Mouse (Mus musculus) c-Kit-negative CD71-positive TER-119-positive erythroid progenitor cells, embryonic 14.5 days (primary cell): Measurements from ENCODE around the gene Wdr83os.

Experiments used
- DNase-seq: peaks from one replicate; pipeline ENCODE4 v3.0.0-alpha.2; 2013; ENCODE audit warnings: low read depth, low spot score

Gene Wdr83os

DNA sequence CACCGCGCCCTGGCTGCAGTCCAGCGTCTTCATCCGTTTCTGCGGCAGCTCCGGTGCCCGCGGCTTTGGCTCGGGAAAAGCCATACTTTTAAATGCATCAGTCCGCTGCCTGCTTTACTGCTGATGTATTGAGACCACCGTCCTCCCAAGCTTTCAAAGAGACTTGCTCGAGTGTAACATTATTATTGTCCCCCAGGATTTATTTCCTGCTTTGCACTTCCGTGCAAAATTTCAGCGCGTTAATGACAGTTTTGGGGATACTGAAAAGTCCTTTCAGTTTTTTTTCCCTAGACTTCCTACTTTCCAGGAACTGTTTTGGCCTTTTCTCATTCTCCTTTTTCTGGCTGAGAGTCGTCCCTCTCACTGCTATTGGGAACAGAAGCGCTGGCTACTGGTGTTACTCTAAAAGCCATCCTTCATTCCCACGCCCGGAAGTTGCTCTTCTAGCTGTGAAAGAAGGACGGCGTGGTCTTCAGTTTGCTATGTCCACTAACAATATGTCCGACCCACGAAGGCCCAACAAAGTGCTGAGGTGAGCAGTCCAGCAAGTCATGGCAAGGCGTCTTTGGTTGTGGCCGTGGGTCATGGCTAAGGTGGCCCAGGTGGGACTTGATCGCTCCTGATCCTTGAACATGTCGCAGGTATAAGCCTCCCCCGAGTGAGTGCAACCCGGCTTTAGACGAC lies at the start of gene Wdr83os:
Gene Wdr83os, plus strand, starts transcription at position 209 of the 684 bp plus-strand sequence.
- DNase-seq, result peak; percentile 69

DNA sequence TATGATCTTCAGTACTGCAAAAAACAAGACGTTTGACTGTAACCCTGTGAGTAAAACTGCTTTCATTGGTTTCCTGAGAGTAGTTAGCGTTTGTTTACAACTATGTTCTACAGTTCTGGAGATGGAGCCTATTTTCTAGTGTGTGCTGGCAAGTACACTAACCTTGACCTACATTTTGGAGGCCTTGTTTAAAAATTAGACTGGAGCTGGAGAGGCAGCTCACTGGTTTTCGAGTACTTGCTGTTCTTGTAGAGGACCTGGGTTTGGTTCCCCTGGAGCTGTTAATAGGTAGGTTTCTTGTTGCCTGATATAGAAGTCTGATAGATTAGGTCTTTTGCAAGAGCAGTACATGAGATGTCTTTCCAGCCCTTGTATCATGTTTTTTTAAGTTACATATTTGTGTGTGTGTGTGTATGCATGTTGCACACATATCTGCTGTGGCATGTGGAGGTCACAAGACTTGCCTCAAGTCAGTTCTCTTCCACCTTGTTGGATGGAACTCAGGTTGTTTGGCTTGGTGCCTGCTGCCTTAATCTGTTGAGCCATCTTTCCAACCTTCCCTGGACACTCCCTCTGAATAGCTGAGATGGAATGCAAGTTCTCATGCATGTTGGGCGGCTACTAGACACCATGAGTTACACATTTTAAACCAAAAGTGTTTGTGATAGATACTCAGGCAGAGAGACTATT lies 47.8 kb upstream of the Wdr83os start:
- no peak for DNase-seq

- DNase-seq, result no peak
Measured at GRCm38 (mm10) chr8:85033867-85034266, 46.7 kb upstream of the Wdr83os start.

- DNase-seq, result peak; percentile 54
Measured at GRCm38 (mm10) chr8:85034764-85035163, 45.8 kb upstream of the Wdr83os start.

GRCm38 (mm10) chr8:85035165-85035727 lies 45.3 kb upstream of the Wdr83os start:
- peak; percentile 22 for DNase-seq

GRCm38 (mm10) chr8:85035728-85036310 lies 44.7 kb upstream of the Wdr83os start:
- DNase-seq, result peak; percentile 19

GRCm38 (mm10) chr8:85036381-85036717 lies 44.2 kb upstream of the Wdr83os start:
- no peak for DNase-seq

DNA sequence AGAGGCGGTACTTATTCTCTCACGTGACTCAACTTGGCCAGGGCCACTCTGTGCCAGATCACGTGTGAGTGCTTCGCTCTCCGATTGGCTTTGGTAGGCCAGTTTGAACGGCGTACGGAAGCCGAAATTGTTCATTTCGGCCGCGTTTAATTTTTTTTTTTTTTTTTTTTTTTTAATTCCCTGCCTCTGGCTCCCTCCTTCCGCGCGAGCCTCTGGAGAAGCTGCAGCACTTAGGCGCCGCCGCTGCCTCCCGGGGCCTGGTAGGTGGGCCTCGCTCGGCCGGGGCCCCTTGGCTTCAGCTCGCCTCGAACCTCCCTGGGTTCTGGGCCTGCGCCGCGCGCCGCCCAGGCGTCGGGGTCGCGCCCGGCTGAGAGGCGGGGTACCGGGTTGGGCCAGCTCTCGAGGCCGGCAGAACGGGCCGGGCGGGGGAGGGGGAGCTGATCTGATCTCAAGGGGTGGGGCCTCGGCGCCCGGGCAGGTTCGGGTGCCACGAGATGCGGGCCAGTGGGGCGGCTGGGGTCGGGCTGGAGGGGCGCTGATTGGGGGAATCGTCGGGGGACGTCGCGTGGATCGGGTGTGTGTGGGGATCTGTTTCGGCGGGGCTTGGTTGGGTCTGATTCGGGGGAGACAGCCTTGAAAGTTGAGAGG lies 43.7 kb upstream of the Wdr83os start, which contains the start of gene Tnpo2:
Gene Tnpo2, plus strand, starts transcription at position 198 of the 648 bp plus-strand sequence.
- peak; percentile 92 for DNase-seq

GRCm38 (mm10) chr8:85037366-85037680 lies 43.2 kb upstream of the Wdr83os start:
- DNase-seq, result no peak

- peak; percentile 47 for DNase-seq
Measured at GRCm38 (mm10) chr8:85037681-85038531, 42.6 kb upstream of the Wdr83os start.

GRCm38 (mm10) chr8:85043619-85044018 lies 36.9 kb upstream of the Wdr83os start:
- DNase-seq, result no peak

- DNase-seq, result no peak
Measured at GRCm38 (mm10) chr8:85057367-85057766, 23.2 kb upstream of the Wdr83os start.

DNA sequence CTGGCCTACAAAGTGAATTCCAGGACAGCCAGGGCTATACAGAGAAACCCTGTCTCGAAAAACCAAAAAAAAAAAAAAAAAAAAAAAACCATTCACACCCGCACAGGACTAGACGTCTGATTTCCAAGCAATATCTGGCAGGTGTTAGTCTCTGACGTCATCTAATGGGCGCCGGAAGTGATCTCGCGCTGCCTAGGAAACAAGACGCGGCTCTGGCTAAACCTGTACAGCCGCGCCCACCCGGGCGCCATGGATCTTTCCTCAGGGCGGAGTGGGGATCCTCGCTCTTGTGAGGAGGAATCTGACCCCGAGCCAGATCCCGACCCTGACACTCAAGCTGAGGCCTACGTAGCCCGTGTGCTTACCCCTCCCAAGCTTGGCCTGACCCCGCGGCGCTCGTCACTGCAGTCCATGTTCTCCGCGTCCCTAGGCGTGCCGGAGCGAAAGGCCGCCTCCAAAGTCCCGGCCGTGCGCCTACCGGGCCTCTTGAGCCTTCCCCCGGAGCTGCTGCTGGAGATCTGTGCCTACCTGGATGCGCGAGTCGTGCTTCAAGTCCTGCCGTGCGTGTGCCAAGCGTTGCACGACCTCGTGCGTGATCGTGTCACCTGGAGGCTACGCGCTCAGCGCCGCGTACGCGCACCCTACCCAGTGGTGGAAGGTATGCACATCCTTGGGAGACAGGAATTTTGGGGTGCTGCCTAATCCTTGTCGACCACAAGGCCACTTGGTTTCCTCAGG lies 20.5 kb upstream of the Wdr83os start, which contains the start of gene Fbxw9:
Gene Fbxw9, plus strand, starts transcription at position 177 of the 738 bp plus-strand sequence.
- peak; percentile 72 for DNase-seq

- DNase-seq, result no peak
Measured at GRCm38 (mm10) chr8:85062603-85063002, 17.9 kb upstream of the Wdr83os start.

DNA sequence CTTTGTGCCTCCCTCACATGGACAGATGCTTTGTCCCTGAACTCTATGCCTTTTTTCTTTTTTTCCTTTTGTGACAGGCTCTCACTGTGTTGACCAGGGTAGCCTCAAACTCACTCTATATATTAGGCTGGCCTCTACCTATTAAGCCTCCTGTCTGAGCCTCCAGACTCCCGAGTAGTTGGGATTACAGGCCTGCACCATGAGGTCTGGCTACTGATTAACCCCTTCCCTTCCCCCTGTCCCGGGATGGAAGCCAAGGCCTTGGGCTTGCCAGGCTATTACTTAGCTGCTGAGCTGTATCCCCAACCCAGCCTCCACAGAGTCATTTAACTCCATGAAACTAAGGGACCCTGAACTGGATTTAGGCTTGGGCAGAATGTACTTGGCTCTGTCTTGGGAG lies 15.3 kb upstream of the Wdr83os start:
- no peak for DNase-seq

DNA sequence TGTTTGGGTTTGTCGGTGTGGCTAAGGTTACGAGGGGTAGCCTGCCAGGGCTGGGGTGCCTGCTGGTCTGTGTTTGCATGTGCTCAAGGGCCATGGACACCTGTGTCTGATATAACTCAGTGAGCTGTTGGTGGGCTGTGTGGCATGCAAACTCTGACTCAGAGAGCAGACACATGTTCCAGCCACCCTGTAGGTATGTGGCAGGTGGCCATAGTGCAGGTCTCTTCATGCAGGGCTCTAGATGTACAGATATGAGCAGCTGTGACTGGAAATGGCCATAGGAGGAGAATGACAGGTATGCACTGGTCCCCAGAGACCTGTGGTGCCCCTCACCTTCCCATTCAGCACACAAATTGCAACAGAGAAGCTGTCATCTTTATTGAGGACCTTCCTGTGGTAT lies 13.4 kb upstream of the Wdr83os start:
- DNase-seq, result no peak

GRCm38 (mm10) chr8:85067982-85068381 lies 12.6 kb upstream of the Wdr83os start, which contains the start of gene Gm5741:
Gm5741 (minus strand) TSS chr8:85067982.
- no peak for DNase-seq

DNA sequence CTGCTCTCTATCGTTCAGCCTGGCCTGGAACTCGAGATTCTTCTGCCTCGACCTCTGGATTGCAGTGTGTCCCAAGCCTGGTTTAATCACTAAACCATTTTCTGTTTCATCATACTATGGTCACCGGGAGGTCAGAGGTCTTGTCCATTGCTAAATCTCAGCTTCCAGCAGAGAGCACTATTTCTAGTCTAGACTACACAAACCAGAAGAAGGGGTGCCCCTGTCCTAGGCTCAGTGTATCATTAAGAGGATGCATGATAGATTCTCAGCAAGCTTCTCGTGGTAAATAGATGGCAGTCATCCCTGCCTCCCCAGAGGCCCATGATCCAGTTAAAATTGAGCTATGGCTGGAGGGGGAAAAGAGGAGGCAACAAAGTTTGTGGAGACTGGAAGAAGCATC lies 9.5 kb upstream of the Wdr83os start:
- no peak for DNase-seq

DNA sequence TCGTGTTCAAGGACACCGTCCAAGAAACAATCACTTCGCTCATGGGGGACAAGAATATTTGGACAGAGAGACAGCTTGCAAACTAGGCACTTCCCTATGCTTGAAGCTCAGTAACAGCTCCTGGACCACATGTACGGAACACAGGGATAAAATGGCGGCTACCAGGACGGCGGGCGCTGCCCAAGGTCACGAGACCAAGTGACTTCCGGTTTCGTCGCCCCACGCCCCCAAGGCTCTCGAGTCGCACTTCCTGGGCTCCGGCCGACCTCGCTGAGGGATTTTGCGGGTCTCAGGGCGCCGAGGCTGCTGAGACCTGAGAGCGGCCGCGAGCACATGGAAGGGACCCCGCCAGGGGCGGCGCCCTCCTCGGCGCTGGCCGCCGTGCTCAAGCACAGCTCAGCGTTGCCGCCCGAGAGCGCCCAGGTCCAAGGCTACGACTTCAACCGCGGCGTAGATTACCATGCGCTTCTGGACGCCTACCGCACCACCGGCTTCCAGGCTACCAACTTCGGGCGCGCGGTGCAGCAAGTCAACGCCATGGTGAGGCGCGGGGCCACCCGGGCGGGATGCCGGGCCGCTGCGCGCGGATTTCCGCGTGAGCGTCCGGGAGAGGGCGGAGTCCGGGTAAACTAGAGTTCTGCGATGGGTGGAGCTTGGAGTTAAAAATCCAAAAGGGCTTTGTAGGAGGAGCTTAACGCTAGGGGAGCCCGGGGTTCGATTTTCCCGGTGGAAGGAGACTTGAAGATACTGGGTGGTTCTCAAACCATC lies 8.8 kb upstream of the Wdr83os start, which contains the start of gene Dhps:
Gene Dhps, plus strand, starts transcription at position 244 of the 768 bp plus-strand sequence.
- DNase-seq, result peak; percentile 74
